Mouse (Mus musculus) midbrain, embryonic 14.5 days (tissue): Measurements from ENCODE around the gene C1ql4. TPM values are rescaled to one million over a fixed set of nuclear protein-coding genes. Genes with fewer than 3 reads are reported as not detected.

Experiments used
- ATAC-seq: fragments of 200-750 bp; cut with Nextera tagmentation; 2 replicates; pipeline ENCODE4 v1.8.0; 2017; ENCODE audit warnings: moderate number of reproducible peaks, moderate library complexity; ENCODE audit not compliant: low FRiP score, low TSS enrichment
- DNase-seq: peaks from one replicate; pipeline ENCODE4 v3.0.0-alpha.2; 2015
- H3K27ac ChIP-seq: fragments of 300-500 bp; sonication (generic); replicated peaks from 2 replicates; pipeline ENCODE4 v1.5.1; 2014; ENCODE audit warnings: mild to moderate bottlenecking, low read depth, low read length, moderate library complexity
- H3K27me3 ChIP-seq: fragments of 300-500 bp; sonication (generic); 2 replicates; pipeline ENCODE4 v1.6.1; 2014; ENCODE audit warnings: low read length, control low read depth, mixed read lengths; ENCODE audit not compliant: control insufficient read depth, insufficient read depth
- H3K36me3 ChIP-seq: fragments of 300-500 bp; sonication (generic); 2 replicates; pipeline ENCODE4 v1.6.1; 2014; ENCODE audit warnings: low read length, control low read depth; ENCODE audit not compliant: control insufficient read depth, insufficient read depth
- H3K4me1 ChIP-seq: fragments of 300-500 bp; sonication (generic); 2 replicates; pipeline ENCODE4 v1.6.1; 2014; ENCODE audit warnings: mild to moderate bottlenecking, antibody characterized with exemption, low read length, control low read depth; ENCODE audit not compliant: control insufficient read depth, insufficient read depth
- H3K4me2 ChIP-seq: fragments of 300-500 bp; sonication (generic); 2 replicates; pipeline ENCODE4 v1.6.1; 2014; ENCODE audit warnings: mild to moderate bottlenecking, low read length, moderate library complexity
- H3K4me3 ChIP-seq: fragments of 300-500 bp; sonication (generic); replicated peaks from 2 replicates; pipeline ENCODE4 v1.5.1; 2014; ENCODE audit warnings: low read depth, low read length
- H3K9ac ChIP-seq: fragments of 300-500 bp; sonication (generic); replicated peaks from 2 replicates; pipeline ENCODE4 v1.6.1; 2014; ENCODE audit warnings: mild to moderate bottlenecking, low read length, moderate library complexity
- H3K9me3 ChIP-seq: fragments of 300-500 bp; sonication (generic); 2 replicates; pipeline ENCODE4 v1.6.1; 2016; ENCODE audit warnings: low read length, control low read depth, mixed read lengths; ENCODE audit not compliant: control insufficient read depth
- WGBS: fragments of 180-500 bp; shearing (Covaris S2); extraction: QIAGEN DNeasy Blood & Tissue Kit; methylation state at CpG from one replicate; pipeline ENCODE4 v1.1.7; 2014; 5-methylcytosine and 5-hydroxymethylcytosine counted together
- microRNA-seq: library from miRNA; unstranded; fragments of <30 nt; microRNA quantifications from one replicate; pipeline ENCODE4, GENCODE M21; 2016
- polyA plus RNA-seq: library from polyadenylated mRNA; unstranded; fragments of >200 nt; fragmentation: Nextera tagmentation; extraction: Ambion mirVana; gene quantifications from 2 replicates; pipeline ENCODE4 v1.2.1, GENCODE M21; 2014

C1ql4 gene
- polyA plus RNA-seq, 1 experiment from 2014 or later, result 13.2 TPM

GRCm38 (mm10) chr15:99036249-99036905, 51.2 kb downstream of the C1ql4 start:
- Histone ChIP-seq H3K4me2 (no peak overlapping the region), H3K27me3 (no peaks in the 10 kb centered on the region), H3K9me3 (no peaks in the 10 kb centered on the region), H3K4me1 (peaks cover 4% of the 10 kb centered on the region; the same call in 1 of the 2 replicates), H3K36me3 (no peaks in the 10 kb centered on the region), H3K27ac (no peak overlapping the region), H3K4me3 (no peak overlapping the region), H3K9ac (no peak overlapping the region)
- ATAC-seq (no peak), DNase-seq (no peak)
- WGBS, result 86% methylated on average over 8 of the region's 8 CpGs

GRCm38 (mm10) chr15:99035431-99035830, 52.2 kb downstream of the C1ql4 start:
- Histone ChIP-seq H3K27me3 (no peaks in the 10 kb centered on the region), H3K27ac (no peak overlapping the region), H3K36me3 (no peaks in the 10 kb centered on the region), H3K4me3 (no peak overlapping the region), H3K4me1 (0 out of 2 replicates have a peak, but pooled peaks cover 3% of the 10 kb centered on the region), H3K9me3 (no peaks in the 10 kb centered on the region), H3K9ac (no peak overlapping the region; the same call in 1 of the 2 replicates), H3K4me2 (no peak overlapping the region)
- WGBS, result 91% methylated on average over 4 of the region's 4 CpGs
- DNase-seq (no peak), ATAC-seq (no peak)

Small RNA genes lying within 50 kb of the gene (microRNA-seq; reads per million reads assigned to microRNA genes)
- 1.6 reads per million, percentile 6 among the genes with 10 or more reads in this experiment for gene Mir6960

Other genes starting within 250 kb of the C1ql4 start
- 13.6 and 16.0 TPM in 2 replicates for gene Kmt2d, start 216.6 kb downstream of the C1ql4 start, polyA plus RNA-seq
- 23.7 and 31.9 TPM in 2 replicates for gene Rhebl1, start 193.3 kb downstream of the C1ql4 start, polyA plus RNA-seq
- 0.36 and 0.57 TPM in 2 replicates for gene Dhh, start 189.3 kb downstream of the C1ql4 start, polyA plus RNA-seq
- gene Lmbr1l, start 169.6 kb downstream of the C1ql4 start, polyA plus RNA-seq, result 11.2 and 19.4 TPM in 2 replicates
- gene Tuba1b, start 153.3 kb downstream of the C1ql4 start, polyA plus RNA-seq, result 1,095 and 1,120 TPM in 2 replicates
- gene Gm49450, start 134.3 kb downstream of the C1ql4 start, polyA plus RNA-seq, result not detected in 2 replicates
- gene Tuba1a, start 134.1 kb downstream of the C1ql4 start, polyA plus RNA-seq, result 17,220 and 18,751 TPM in 2 replicates
- gene Tuba1c, start 57.9 kb downstream of the C1ql4 start, polyA plus RNA-seq, result 13.5 and 24.8 TPM in 2 replicates
- 11.7 and 15.5 TPM in 2 replicates for gene Prph, start 32.6 kb downstream of the C1ql4 start, polyA plus RNA-seq
- 3.9 and 4.9 TPM in 2 replicates for gene Troap, start 13.2 kb downstream of the C1ql4 start, polyA plus RNA-seq
- gene Dnajc22, start 5.4 kb upstream of the C1ql4 start, polyA plus RNA-seq, result 0.71 and 1.6 TPM in 2 replicates
- gene Spats2, start 38.1 kb upstream of the C1ql4 start, polyA plus RNA-seq, result 36.2 and 41.6 TPM in 2 replicates
- gene Kcnh3, start 137.0 kb upstream of the C1ql4 start, polyA plus RNA-seq, result 0.49 and 0.72 TPM in 2 replicates
- 219 and 239 TPM in 2 replicates for gene Mcrs1, start 164.1 kb upstream of the C1ql4 start, polyA plus RNA-seq
- gene Prpf40b, start 207.3 kb upstream of the C1ql4 start, polyA plus RNA-seq, result 100 and 105 TPM in 2 replicates
- 0.74 and 1.3 TPM in 2 replicates for gene Fam186b, start 208.1 kb upstream of the C1ql4 start, polyA plus RNA-seq